Mouse (Mus musculus) layer of hippocampus, adult 18-20 months (tissue): ENCODE measurements at regions not wholly inside any gene's neighbourhood (a gene's known extent, or its start where the extent isn't known, plus 50 kb on each side); places are given as distances from the start of the nearest gene placed in this dataset.

Source experiments
- DNase-seq, 2 experiments: peaks; one replicate each; pipeline ENCODE4 v3.0.0; 2022; ENCODE audit warnings: low spot score in 2 of 2

- DNase-seq, result no peak
These were observed 155.2 kb upstream of the Shcbp1 start for GRCm38 (mm10) chr8:4934551-4934950.

GRCm38 (mm10) chr8:4934035-4934434 is 154.7 kb upstream of the Shcbp1 start:
- no peak for DNase-seq

- DNase-seq, result peak in 1 of 2 experiments; percentile 26
These were observed 137.1 kb upstream of the Shcbp1 start for GRCm38 (mm10) chr8:4916447-4916846.

- no peak for DNase-seq
These were observed 115.7 kb upstream of the Shcbp1 start for GRCm38 (mm10) chr8:4895046-4895445.

GRCm38 (mm10) chr8:4868761-4869160 is 89.4 kb upstream of the Shcbp1 start:
- peak; percentile 5 to 46 for DNase-seq

GRCm38 (mm10) chr8:4839087-4839486 is 59.7 kb upstream of the Shcbp1 start:
- DNase-seq, result no peak

GRCm38 (mm10) chr8:4838527-4838926 is 59.2 kb upstream of the Shcbp1 start:
- DNase-seq, result no peak

- DNase-seq, result no peak
These were observed 58.4 kb upstream of the Shcbp1 start for GRCm38 (mm10) chr8:4837719-4838118.

GRCm38 (mm10) chr8:4836651-4837050 is 57.3 kb upstream of the Shcbp1 start:
- DNase-seq, result no peak
